Mouse (Mus musculus) telencephalon, adult 2 months (tissue): ENCODE data around the gene Cnn2.

Source experiments
- DNase-seq: peaks from one replicate; pipeline ENCODE4 v3.0.0-alpha.2; 2011; ENCODE audit warnings: low read depth, low spot score

Gene Cnn2

DNA sequence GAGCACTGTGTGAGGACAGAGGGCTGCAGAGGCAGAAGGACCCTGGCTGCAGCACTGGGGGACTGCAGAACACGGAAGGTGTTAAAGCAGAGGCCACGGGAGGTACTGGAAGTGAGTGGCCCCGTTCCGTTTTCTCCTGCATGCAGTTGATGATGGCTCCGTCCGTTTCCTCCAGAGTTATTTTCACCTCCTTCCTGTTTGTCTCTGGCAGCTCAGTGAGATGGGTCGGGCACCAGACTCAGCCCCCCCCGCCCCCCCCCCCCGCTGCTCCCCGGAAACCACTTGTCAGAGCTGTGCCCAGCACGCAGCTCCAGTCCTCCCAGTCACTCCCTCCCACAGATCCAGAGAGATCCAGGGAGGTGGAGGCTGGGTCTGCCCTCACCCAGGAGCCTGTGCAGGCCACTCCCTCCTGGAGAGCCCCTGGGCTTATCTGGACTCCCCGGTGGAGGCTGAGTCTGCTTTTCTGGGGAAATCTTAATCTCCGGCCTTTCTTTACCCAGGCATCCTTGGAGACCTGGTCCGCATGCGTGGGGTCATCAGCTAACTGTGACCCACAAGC, 30.4 kb downstream of the Cnn2 start:
- DNase-seq = no peak

DNA sequence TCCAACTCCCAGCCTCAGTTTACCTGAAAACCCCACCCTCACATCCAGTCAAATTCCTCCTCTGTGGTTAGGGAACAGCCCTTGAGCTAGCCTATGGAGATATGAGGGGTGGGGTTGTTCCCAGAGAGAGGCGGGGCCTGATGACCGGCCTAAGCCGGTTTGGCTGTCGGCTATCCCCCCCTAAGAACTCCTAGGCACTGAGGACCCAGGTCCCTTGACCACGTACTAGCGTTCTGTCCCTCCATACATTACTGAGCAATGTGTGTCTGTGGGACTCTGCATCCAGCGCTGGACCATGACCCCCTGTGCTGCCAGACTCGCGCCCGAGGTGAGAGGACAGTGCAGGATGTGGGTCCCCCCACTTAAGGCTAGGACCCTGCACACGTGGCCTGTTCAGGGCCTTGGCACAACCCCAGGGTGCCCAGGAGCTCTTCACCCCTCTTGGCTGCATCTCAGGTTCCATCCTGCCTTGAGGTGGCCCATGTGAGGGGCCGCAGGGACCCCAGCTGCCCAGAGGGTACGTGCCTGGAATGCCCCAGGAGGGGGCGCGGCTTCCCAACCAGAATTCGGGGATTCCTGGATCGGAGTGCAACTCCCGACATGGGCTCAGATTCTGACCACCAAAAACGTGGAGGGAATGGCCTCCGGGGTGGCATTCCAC, 31.2 kb downstream of the Cnn2 start:
- DNase-seq = no peak

DNA sequence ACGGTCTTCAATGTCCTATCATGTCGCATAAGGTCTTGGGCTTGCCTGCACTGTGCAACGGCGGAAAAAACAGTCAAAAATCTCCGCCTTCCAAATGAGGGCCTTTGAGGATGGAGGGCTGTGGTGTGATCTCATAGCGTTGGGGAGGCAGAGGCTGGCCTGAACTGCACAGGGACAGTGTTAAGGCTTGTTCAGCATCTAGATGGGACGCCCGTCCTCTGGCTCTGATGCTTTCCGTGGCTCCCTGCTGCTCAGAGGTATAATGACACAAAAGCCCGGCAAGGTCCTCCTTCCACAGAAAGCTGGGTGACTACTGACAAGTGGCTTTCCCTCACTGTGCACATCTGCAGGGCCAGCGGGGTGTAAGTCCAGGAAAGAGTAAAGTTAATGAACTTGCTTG, 31.8 kb downstream of the Cnn2 start:
- no peak for DNase-seq

DNA sequence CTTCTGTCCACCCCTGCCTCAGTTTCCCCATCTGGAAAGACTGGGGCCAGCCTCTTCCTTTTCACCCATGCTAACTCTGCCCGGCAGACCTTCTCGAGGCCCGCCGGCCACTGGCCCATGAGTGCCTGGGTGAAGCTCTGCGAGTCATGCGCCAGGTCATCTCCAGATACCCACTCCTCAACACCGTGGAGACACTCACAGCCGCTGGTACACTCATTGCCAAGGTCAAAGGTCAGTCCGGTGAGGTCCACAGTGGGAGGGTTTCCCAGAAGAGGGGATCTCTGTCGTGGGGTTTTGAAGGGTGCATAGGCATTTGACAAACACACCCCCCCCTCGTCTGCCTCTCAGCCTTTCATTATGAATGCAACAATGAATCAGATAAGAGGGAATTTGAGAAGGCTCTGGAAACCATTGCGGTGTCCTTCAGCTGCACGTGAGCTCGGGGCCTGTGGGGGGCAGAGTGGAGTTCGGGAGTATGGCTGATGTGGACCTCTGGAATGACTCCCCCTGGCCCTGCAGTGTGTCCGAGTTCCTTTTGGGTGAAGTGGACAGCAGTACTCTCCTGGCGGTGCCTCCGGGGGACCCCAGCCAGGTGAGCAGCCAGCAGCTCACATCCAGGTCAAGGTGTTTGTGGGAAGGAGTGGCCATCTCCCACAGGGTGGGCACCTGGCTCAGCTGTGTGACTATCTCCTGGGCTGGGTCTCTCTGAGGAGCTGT, 32.4 kb downstream of the Cnn2 start:
- no peak for DNase-seq

DNA sequence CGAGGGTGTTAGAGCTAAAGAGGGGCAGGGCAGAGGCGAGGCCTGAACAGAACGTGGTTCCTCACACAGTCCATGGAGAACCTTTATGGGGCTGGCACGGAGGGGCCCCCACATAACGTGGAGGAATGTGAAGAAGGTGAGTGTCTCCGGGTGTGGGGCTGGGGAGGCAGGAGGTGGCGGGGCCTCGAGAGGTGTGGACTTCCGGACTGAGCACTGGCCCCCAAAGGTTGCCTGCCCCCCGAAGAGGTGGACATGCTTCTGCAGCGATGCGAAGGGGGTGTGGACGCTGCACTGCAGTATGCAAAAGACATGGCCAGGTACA, 32.9 kb downstream of the Cnn2 start:
- DNase-seq = no peak

DNA sequence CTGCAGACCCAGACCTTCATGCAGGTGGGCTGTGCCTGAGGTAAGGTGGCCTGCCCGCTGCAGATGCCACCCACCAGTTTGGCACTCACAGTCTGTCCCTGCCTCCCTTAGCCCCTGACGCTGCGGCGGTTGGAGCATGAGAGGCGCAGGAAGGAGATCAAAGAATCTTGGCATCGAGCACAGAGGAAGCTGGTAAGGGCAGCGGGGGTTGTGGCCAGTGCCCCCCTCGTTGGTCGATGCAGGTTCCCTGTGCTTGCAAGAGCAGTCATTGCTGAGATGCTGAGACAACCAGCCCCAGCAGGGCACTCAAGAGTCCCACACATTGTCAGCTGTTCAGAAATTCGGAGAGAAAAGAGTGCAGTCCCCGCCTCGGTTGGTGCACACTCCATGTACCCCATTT, 33.8 kb downstream of the Cnn2 start:
- DNase-seq = no peak

DNA sequence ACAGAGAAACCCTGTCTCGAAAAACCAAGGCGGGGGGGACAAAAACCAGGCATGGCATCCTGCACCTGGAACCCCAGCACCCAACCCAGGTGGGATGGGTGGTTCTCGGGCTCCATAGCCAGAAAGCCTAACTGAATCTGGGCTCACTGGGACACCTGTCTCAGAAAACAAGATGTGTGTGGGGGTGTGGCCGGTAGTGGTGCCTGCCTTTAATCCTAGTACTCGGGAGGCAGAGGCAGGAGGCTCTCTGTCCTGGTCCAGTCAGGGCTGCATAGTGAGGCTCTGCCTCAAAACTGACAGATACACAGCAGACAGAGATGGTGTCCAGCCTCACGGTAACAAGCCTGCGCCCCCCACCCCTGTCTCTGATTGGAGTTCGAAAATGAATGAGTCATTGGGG, 34.4 kb downstream of the Cnn2 start:
- DNase-seq = no peak

DNA sequence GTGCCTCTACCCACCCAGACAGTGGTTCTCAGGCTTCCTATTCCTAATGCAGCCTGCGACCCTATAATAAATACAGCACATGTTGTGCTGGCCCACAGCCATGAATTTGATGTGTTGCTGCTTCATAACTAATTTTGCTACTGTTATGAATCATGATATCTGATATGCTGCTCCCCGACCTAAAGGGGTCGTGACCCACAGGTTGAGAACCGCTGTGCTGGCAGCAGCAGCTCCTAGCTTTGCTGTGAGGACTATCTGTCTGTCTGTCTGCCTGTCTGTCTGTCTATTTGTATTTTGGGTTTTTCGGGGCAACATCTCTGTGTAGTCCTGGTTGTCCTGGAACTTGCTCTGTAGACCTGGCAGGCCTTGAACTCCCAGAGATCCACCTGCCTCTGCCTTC, 35.4 kb downstream of the Cnn2 start:
- no peak for DNase-seq

DNA sequence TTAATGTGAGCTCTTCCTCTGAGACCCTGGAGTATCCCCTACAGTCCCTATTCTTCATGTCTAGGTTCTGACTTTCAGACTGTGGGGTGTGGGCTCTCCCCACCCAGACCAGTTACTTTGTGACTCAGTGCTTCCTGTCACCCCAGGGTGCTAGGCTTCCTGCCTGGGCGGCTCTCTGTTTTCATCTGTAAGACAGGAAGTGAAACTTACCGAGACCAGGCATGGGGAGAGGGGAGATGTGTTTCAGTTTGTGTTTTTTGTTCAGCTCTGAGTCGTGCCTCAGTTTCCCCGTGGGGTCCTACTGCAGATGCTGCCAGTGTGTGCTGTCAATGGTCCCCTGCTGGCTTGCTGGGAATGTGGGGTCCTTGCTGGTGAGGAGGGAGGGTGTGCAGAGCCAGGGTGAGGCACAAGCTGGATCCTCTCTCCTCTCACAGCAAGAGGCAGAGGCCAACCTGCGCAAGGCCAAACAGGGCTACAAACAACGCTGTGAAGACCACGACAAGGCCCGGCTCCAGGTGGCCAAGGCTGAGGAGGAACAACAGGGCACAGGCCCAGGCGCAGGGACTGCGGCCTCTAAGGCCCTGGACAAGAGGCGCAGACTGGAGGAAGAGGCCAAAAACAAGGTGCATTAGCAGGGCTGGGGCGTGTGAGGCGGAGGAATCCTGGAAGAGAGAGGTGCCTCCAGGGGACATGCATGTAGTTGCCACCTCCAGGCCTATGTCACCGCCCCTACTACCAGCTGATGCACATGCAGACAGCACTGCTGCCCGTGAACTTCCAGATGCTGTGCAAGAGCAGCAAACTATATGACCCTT, 36.1 kb downstream of the Cnn2 start:
- no peak for DNase-seq

DNA sequence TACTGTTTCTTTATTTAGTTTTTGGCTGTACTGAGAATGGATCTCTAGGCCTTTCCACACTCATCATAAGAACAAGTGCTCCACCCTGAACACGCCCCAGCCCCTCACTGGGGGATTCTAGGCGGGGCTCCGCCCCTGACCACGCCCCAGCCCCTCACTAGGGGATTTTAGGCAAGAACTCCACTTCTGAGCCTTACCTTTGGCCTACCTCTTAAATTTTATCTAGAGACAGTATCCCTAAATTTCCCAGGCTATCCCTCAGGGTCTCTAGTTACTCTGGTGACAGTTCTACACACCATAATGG, 36.6 kb downstream of the Cnn2 start:
- no peak for DNase-seq

DNA sequence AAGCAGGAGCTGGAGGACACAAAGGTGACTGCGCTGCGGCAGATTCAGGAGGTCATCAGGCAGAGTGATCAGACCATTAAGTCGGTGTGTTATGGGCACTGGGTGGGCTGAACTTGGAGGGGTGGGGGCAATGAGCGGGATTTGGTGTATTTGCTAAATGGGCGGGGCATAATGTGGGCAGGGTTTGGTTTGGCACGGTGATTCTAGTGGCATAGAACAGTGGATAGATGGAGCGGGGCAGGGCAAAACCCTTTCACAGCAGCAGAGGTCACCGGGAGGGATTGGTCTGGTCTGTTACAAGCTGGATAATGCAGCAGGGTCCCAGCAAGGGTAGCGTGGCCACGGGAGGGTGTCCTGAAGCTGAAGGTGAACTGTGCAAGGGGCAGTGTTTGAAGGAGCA, 37.1 kb downstream of the Cnn2 start:
- no peak for DNase-seq

DNA sequence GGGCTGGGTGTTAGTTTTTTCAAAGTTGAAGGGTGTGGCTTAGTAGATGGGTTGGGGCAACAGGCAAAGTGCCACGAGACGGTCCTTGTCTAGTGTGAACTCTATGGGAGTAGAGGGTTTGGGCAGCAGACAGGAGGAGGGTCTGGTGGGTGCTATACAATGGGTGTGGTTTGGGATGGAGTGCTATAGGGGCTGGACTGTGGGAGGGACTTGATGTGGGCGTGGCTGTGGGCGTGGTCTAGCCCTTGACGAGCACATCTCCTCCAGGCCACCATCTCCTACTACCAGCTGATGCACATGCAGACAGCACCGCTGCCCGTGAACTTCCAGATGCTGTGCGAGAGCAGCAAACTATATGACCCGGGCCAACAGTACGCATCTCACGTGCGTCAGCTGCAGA, 37.5 kb downstream of the Cnn2 start:
- DNase-seq = no peak

DNA sequence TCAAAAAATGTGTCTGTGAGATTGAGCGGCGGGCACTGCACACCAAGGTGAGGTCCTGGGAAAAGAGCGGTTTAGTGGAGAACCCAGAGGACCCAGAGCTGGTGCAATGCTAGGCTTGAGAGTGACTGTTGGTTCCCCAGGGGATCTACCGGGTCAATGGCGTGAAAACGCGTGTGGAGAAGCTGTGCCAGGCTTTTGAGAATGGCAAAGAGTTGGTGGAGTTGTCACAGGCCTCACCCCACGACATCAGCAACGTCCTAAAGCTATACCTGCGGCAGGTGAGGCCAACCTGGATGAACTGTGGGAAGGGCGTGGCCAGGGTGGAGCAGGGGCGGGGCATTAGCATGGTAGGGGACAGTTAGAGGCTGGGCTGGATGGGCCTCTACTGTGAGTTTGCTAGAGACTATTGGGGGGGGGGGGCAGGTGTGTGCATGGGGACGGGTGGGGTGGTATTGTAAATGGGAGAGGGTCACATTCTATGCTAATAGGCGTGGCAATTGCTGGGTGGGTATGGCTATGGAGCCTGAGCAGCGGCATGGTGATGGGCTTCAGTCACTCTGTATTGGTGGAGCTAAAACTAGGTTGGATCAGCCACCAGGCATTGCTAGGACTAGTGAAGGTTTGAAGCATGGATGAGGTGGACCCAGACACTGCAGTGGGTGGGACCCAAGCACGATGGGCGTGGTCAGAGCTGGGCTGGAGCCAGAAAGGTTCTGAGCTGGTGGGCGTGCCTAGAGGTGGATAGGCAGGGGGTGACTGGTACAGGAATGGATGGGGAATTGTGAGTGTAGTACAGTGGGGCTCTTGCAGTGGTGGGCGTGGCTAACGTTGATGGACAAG, 39.5 kb downstream of the Cnn2 start:
- no peak for DNase-seq

DNA sequence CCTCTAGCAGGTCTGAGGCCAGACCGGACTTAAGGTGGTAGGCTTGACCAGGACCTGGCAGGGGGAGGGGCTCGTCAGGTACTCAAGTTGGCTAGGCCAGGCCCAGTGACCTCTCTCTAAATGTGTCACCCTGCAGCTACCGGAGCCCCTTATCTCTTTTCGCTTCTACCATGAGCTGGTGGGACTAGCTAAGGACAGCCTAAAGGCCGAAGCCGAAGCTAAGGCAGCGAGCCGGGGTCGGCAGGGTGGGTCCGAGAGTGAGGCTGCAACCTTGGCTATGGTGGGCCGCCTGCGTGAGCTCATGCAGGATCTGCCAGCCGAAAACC, 40.1 kb downstream of the Cnn2 start:
- DNase-seq = no peak

DNA sequence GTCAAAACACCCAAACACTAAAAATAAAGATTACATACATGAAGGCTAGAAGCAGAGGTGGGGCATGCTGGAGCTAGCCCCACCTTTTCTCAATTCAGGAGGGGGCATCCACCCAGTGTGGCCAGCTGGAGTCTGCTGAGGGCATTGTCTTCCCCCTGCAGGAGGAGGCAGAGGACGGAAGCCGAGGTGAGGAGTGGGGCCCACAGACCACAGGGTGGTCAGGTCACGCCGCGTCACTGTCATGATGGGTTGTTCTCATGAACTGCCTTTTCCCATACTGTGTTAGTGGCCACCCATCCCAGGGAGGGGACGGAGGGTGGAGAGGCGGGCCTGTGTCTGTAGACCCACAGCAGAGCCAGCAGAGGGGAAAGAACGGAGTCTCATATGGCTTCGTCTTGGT, 41.8 kb downstream of the Cnn2 start:
- no peak for DNase-seq

DNA sequence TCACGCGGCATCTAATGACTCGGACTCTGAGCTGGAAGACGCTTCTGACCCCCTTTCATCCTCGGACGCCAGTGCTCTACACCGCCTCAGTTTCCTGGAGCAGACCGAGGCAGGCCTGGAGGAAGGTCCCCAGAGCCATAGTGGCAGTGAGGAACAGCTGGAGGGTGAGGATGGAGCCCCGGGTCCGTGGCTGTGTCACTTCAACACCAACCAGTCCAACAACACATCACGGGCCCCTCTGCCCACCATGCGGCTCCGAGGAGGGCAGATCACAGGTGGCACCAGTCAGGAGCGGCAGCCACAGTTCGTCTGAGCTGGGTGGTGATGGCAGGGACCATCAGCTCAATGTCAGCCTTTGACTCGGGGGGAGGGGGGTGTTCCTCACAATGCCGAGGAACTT, 42.4 kb downstream of the Cnn2 start:
- DNase-seq = no peak

DNA sequence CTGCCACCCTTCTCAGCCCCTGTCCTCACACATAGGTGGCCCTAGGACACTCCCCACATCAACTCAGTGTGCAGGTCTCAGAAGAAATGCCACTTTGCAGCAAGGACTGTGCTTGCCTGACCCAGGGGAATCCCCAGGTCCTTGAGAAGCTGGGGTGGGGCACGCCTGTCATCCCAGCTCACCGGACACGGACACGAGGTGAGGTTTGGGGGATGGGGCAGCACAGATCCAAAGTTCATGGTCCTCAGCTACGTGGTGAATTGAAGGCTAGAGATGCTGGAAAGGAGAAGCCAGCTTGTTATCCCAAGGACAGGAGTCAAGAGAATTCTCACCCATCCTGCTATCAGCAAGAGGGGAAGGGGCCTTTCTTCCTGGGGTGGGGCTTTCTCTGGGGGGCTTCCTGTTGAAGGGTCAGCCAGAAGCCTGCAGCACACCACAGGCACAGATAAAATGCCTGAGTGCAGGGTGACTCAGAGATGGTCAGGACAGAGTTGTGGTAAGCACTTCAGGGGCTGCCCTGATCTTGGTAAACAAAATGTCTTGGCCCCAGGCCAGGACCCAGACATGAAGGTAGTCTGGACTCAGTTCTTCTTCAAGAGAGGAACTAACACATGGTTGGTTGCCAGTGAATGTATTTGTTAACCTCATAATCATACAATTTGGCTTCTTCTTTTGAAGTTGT, 44.6 kb downstream of the Cnn2 start:
- DNase-seq = no peak

DNA sequence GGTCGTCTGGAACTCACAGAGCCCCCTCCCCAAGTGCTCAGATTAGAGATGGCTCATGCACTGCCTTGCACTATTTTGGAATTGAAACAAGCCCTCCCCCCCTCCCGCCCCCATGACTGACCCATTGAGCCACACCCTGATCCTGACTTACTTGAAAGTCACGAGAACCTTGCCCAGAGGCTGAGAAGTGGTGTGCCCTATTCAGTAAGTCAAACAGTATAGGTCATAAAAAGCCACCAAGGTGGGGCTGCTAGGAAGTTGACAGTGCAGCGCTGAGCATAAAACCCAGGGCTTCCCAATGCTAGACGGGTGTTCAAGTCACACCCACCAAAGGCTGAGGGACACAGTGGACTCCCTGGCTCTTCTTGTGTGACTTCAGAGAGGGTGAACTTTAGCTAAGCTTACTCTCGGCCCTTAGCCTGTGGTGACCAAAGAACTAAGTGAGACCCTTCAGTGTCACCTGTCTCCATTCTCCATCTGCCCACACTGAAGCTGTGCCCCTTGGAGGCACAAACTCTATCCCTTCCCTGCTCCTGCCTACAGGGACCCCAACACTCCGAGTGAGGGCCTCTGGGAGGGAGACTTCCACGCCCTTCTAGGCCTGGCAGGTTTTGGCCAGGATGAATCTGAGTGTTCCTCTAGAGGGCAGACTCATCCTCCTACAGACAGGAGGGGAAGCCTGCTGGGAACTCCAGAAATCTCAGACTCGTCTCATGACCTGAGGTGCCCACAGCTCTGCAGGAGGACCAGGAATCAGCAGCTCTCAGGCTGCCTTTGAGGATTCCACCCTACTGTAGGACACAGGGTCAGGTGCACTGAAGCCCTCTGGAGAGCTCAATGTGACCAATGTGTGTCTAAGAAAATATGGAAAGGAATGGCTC, 45.4 kb downstream of the Cnn2 start:
- DNase-seq = no peak

DNA sequence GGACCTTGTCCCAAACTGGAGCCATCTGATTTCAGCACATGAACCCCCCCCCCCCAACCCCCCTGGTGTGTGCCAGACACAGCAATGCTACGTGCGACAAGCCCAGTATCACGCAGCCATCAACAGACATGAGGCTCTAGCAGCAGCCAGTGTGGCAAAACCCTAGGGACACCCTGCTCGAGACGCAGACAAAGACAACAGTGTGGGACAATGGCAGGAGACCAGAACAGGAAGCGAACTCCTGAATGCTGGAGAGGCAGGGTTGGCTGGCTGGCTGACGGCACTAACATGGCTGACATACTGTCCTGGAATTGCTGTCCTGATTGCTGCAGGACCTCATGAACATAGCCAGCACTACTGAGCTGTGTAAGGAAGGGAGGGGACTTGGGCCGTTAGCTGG, 46.8 kb downstream of the Cnn2 start:
- no peak for DNase-seq

DNA sequence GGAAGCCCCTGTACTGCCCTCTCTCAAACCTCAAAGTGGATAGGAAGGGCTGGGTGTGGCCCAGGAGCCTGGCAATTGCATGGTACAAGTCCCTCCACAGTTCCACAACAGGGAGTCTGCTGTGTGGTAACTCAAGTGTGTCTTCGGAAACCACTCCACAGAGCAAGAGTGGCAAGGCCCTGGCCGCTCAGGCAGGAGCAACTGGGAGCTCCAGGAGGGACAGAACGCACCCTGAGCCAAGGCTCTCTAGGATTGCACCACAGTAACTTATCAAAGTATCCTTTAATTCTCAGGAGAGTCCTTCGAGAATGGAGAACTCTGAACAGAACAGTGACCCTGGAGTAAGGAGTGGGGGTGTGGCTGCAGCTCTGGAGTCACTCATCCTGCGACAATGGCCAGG, 47.3 kb downstream of the Cnn2 start:
- no peak for DNase-seq

DNA sequence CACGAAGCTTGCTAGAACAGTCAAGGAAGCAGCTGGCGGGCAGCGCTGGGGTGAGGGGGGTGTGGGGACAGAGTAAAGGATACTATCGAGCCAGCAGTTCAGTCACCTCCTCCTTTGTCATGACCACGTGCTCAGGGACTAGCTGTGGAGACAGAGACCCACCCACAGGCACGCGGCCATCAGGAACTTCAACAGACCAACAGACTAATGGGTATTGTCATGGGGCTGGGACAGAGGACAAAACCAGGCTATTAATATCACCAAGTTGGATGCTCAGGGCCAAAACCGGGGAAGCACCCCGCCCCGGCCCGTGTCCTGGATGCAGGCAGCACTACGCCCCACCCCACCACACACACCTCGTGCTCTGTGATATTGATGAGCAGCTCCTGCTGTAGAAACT, 48.4 kb downstream of the Cnn2 start:
- DNase-seq = no peak
